ENCODE assay signal across 21 mouse cellular contexts in the genomic region with DNA sequence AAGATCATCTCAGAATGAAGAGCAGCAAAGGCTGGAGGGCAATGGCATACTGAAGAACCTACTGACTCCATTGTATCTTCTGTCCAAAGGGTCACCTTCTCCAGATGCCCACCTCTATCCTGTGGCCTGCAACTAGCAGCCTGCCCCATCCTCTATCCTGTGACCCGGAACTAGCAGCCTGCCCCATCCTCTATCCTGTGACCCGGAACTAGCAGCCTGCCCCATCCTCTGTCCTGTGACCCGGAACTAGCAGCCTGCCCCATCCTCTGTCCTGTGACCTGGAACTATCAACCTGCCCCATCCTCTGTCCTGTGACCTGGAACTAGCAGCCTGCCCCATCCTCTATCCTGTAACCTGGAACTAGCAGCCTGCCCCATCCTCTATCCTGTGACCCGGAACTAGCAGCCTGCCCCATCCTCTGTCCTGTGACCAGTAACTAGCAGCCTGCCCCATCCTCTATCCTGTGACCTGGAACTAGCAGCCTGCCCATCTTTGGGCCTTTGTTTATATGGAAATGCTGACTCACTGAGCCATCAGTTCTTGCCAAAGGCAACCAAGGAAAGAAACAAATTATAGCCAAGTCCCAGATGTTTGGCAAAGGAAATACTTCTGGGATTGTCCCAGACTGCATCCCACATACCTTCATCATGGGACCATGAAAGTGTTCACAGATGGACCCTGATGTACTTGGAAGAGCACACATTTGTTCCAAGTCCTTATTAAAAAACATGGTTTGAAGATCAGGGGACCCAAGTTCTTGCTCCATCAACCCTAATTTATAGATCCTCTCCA. TPM values are rescaled to one million over a fixed set of nuclear protein-coding genes. Genes with fewer than 3 reads are reported as not detected.
A peak's percentile ranks its signal among the peaks of the same experiment; 100 is the strongest.
DNase-seq lines count a peak whose midpoint lies in the region; ATAC-seq and TF ChIP-seq lines count a peak whose summit lies in the region.
"Had no signal": no experiment of that assay in that cellular context is flagged by ENCODE, and none has a peak within 500 bp of the region (broad histone marks: within the 10 kb centered on the region; RNA-seq: fewer than 3 reads in every experiment).

No protein-coding gene starts in this region.

- no peak for TF ChIP-seq CTCF in heart, adult 2 months (IDR thresholded peaks at IDR 0.05)

- DNase-seq in heart, adult 2 months = peak in 1 of 2 experiments; percentile 40
- DNase-seq in 3T3-L1 (ENCODE audit: low read depth, low spot score) (peak; percentile 96), ZHBTc4 (ENCODE audit: low read depth, low spot score) (peak; percentile 17)
- peak; percentile 78 for DNase-seq in heart, adult 9 months (ENCODE audit: low spot score in 2 of 2)
- DNase-seq in hindbrain, embryonic 14.5 days (ENCODE audit: low spot score) = no peak
- no peak for DNase-seq in cerebellum, postnatal 10 days
- DNase-seq: adrenal gland, postnatal 36 days; thymus, adult 2 months had no signal

- no peak for TF ChIP-seq EP300 in heart, adult 2 months (IDR thresholded peaks at IDR 0.05; ENCODE audit: insufficient read depth, low read depth, low read length)

- H3K36me3 ChIP-seq in heart, adult 2 months (ENCODE audit: control insufficient read depth, insufficient read depth, low read length) = no peaks in the 10 kb centered on the region
- H3K36me3 ChIP-seq in heart, embryonic 12.5 days = no peaks in the 10 kb centered on the region
- H3K36me3 ChIP-seq in hindbrain, embryonic 14.5 days (replicated peaks; ENCODE audit: control insufficient read depth, insufficient read depth) = no peaks in the 10 kb centered on the region
- H3K36me3 ChIP-seq: embryonic facial prominence, embryonic 12.5 days; forebrain, embryonic 12.5 days; liver, embryonic 12.5 days; neural tube, embryonic 13.5 days had no signal

- no peak for ATAC-seq in heart, embryonic 12.5 days (ENCODE audit: insufficient number of reproducible peaks, low FRiP score)
- ATAC-seq in hindbrain, embryonic 14.5 days (ENCODE audit: low FRiP score) = no peak
- ATAC-seq: activated CD4-positive, CD25-positive, alpha-beta regulatory T cell, adult 4 months; inflammation-experienced regulatory T-cells, adult 6 months; liver, embryonic 12.5 days had no signal

- WGBS in heart, adult 2 months = 65% methylated on average over 4 of the region's 4 CpGs
- 80% methylated on average over 4 of the region's 4 CpGs for WGBS in heart, embryonic 12.5 days
- 85% methylated on average over 4 of the region's 4 CpGs for WGBS in hindbrain, embryonic 14.5 days

- intact Hi-C loops in heart, adult 2 months (cut with DNase I) = no loop called here

- no peaks in the 10 kb centered on the region for H3K79me2 ChIP-seq in heart, adult 2 months (replicated peaks; ENCODE audit: control insufficient read depth, insufficient read depth, low read length)

- H3K9ac ChIP-seq in heart, adult 2 months (ENCODE audit: low read depth, low read length) = no peak overlapping the region
- no peak overlapping the region for H3K9ac ChIP-seq in heart, embryonic 12.5 days
- no peak overlapping the region for H3K9ac ChIP-seq in hindbrain, embryonic 14.5 days
- H3K9ac ChIP-seq: embryonic facial prominence, embryonic 12.5 days; forebrain, embryonic 12.5 days; liver, embryonic 12.5 days; neural tube, embryonic 13.5 days had no signal

- H3K27me3 ChIP-seq in heart, adult 2 months (ENCODE audit: control insufficient read depth, insufficient read depth, low read length) = no peaks in the 10 kb centered on the region
- no peaks in the 10 kb centered on the region for H3K27me3 ChIP-seq in heart, embryonic 12.5 days (replicated peaks)
- H3K27me3 ChIP-seq in hindbrain, embryonic 14.5 days (ENCODE audit: control insufficient read depth, insufficient read depth, low read length) = no peaks in the 10 kb centered on the region
- H3K27me3 ChIP-seq: embryonic facial prominence, embryonic 12.5 days; forebrain, embryonic 12.5 days; liver, embryonic 12.5 days; neural tube, embryonic 13.5 days had no signal

- peak overlapping the region; percentile 33 for H3K27ac ChIP-seq in heart, adult 2 months
- H3K27ac ChIP-seq in heart, embryonic 12.5 days (ENCODE audit: poor library complexity, severe bottlenecking) = no peak overlapping the region
- H3K27ac ChIP-seq in hindbrain, embryonic 14.5 days = no peak overlapping the region
- H3K27ac ChIP-seq: embryonic facial prominence, embryonic 12.5 days; forebrain, embryonic 12.5 days; liver, embryonic 12.5 days; neural tube, embryonic 13.5 days had no signal

- H3K4me1 ChIP-seq in heart, adult 2 months (ENCODE audit: control insufficient read depth, insufficient read depth, low read length) = no peaks in the 10 kb centered on the region; the same call in none of the 2 replicates
- H3K4me1 ChIP-seq in heart, embryonic 12.5 days (replicated peaks) = peaks cover 19% of the 10 kb centered on the region
- no peaks in the 10 kb centered on the region for H3K4me1 ChIP-seq in hindbrain, embryonic 14.5 days (replicated peaks; ENCODE audit: control insufficient read depth, insufficient read depth, low read length)
- H3K4me1 ChIP-seq: liver, embryonic 12.5 days; neural tube, embryonic 13.5 days had no signal

- TF ChIP-seq POLR2A in heart, adult 2 months (IDR thresholded peaks at IDR 0.05; ENCODE audit: insufficient read depth, low read depth, low read length) = no peak

- H3K9me3 ChIP-seq in heart, embryonic 12.5 days (replicated peaks) = no peaks in the 10 kb centered on the region
- H3K9me3 ChIP-seq in hindbrain, embryonic 14.5 days (ENCODE audit: control insufficient read depth, low read length) = no peaks in the 10 kb centered on the region
- H3K9me3 ChIP-seq: embryonic facial prominence, embryonic 12.5 days; forebrain, embryonic 12.5 days; liver, embryonic 12.5 days; neural tube, embryonic 13.5 days had no signal

- H3K4me2 ChIP-seq in heart, embryonic 12.5 days = no peak overlapping the region
- H3K4me2 ChIP-seq in hindbrain, embryonic 14.5 days (replicated peaks) = no peak overlapping the region
- H3K4me2 ChIP-seq: embryonic facial prominence, embryonic 12.5 days; forebrain, embryonic 12.5 days; liver, embryonic 12.5 days; neural tube, embryonic 13.5 days had no signal

- no peak overlapping the region for H3K4me3 ChIP-seq in heart, adult 2 months
- H3K4me3 ChIP-seq in heart, embryonic 12.5 days = no peak overlapping the region
- no peak overlapping the region for H3K4me3 ChIP-seq in hindbrain, embryonic 14.5 days (replicated peaks; ENCODE audit: low read length)
- H3K4me3 ChIP-seq: embryonic facial prominence, embryonic 12.5 days; forebrain, embryonic 12.5 days; liver, embryonic 12.5 days; neural tube, embryonic 13.5 days had no signal

RNA-seq across cellular contexts. Expression of gene Ces1a, which starts 7.0 kb away (rescaled TPM):
- total RNA-seq in heart, adult 2 months (2021) = not detected
- polyA plus RNA-seq in heart, adult 2 months (2012; rRNA removed) = not detected in 2 replicates
- polyA plus RNA-seq in heart, embryonic 12.5 days (2016; fragmentation: Nextera tagmentation; extraction: Ambion mirVana) = not detected in 2 replicates
- not detected in 2 replicates for polyA plus RNA-seq in hindbrain, embryonic 14.5 days (2014; fragmentation: Nextera tagmentation; extraction: Ambion mirVana)
- total RNA-seq: adrenal gland, postnatal 36 days; hematopoietic stem cell, adult 5-6 weeks; layer of hippocampus, postnatal 10 days; MEL; monocyte, adult 5-6 weeks had no signal
- polyA plus RNA-seq: activated CD4-positive, CD25-positive, alpha-beta regulatory T cell, adult 4 months; embryonic facial prominence, embryonic 12.5 days; forebrain, embryonic 12.5 days; inflammation-experienced regulatory T-cells, adult 6 months; liver, embryonic 12.5 days; neural tube, embryonic 13.5 days; stomach, embryonic 14.5 days had no signal

RNA-seq across cellular contexts. Expression of gene Ces1b, which starts 38.8 kb away (rescaled TPM):
- total RNA-seq in heart, adult 2 months (2021) = not detected
- polyA plus RNA-seq in heart, adult 2 months (2012; rRNA removed) = not detected in 2 replicates
- not detected in 2 replicates for polyA plus RNA-seq in heart, embryonic 12.5 days (2016; fragmentation: Nextera tagmentation; extraction: Ambion mirVana)
- not detected in 2 replicates for polyA plus RNA-seq in hindbrain, embryonic 14.5 days (2014; fragmentation: Nextera tagmentation; extraction: Ambion mirVana)
- total RNA-seq: adrenal gland, postnatal 36 days; hematopoietic stem cell, adult 5-6 weeks; layer of hippocampus, postnatal 10 days; left cerebral cortex, postnatal 10 days; MEL; monocyte, adult 5-6 weeks had no signal
- polyA plus RNA-seq: activated CD4-positive, CD25-positive, alpha-beta regulatory T cell, adult 4 months; embryonic facial prominence, embryonic 12.5 days; forebrain, embryonic 12.5 days; inflammation-experienced regulatory T-cells, adult 6 months; liver, embryonic 12.5 days; neural tube, embryonic 13.5 days; stomach, embryonic 14.5 days had no signal

Comparison
In these comparisons a context has a peak if more than half of its experiments do, and no peak if none do; other contexts are left out.
1. DNase-seq: peak in 3T3-L1 (single experiment), ZHBTc4 (single experiment) and heart, adult 9 months (2 of 2); none in hindbrain, embryonic 14.5 days (single experiment) and cerebellum, postnatal 10 days (0 of 2).